Mouse (Mus musculus) small intestine, adult 2 months (tissue): ENCODE measurements around the gene Hoxa1. TPM values are rescaled to one million over a fixed set of nuclear protein-coding genes. Genes with fewer than 3 reads are reported as not detected.

Experiments
- H3K27ac ChIP-seq: fragments of 200-500 bp; 2 replicates; pipeline ENCODE4 v1.5.1; 2012; ENCODE audit warnings: low read depth, low read length, control low read depth, inconsistent platforms; ENCODE audit not compliant: insufficient read depth
- H3K27me3 ChIP-seq: fragments of 200-500 bp; 2 replicates; pipeline ENCODE4 v1.6.1; 2012; ENCODE audit warnings: mild to moderate bottlenecking, moderate library complexity, low read length, inconsistent platforms; ENCODE audit not compliant: control insufficient read depth, insufficient read depth
- H3K36me3 ChIP-seq: fragments of 200-500 bp; 2 replicates; pipeline ENCODE4 v1.6.1; 2012; ENCODE audit warnings: mild to moderate bottlenecking, low read length, control low read depth, inconsistent platforms; ENCODE audit not compliant: control insufficient read depth, insufficient read depth
- H3K4me1 ChIP-seq: fragments of 200-500 bp; 2 replicates; pipeline ENCODE4 v1.6.1; 2012; ENCODE audit warnings: low read length, inconsistent platforms, mixed read lengths; ENCODE audit not compliant: control insufficient read depth, insufficient read depth, insufficient read length
- H3K4me3 ChIP-seq: fragments of 200-500 bp; 2 replicates; pipeline ENCODE4 v1.5.1; 2012; ENCODE audit warnings: low read depth, mild to moderate bottlenecking, control low read depth, inconsistent platforms, low read length, moderate library complexity
- CTCF ChIP-seq: fragments of 200-500 bp; IDR thresholded peaks from 2 replicates; pipeline ENCODE4 v1.5.1; 2012; ENCODE audit warnings: low read depth, mild to moderate bottlenecking, control low read depth, inconsistent platforms, low read length, moderate library complexity, mixed read lengths; ENCODE audit not compliant: insufficient replicate concordance, insufficient read length; ENCODE audit errors: extremely low read depth
- POLR2A ChIP-seq: fragments of 200-500 bp; IDR thresholded peaks from 2 replicates; pipeline ENCODE4 v1.6.1; 2012; ENCODE audit warnings: low read depth, mild to moderate bottlenecking, control low read depth, inconsistent platforms, low read length, moderate library complexity
- WGBS: fragments of 180-500 bp; shearing (Covaris S2); methylation state at CpG from one replicate; pipeline ENCODE4 v1.1.7; 2018; 5-methylcytosine and 5-hydroxymethylcytosine counted together
- polyA plus RNA-seq: library from polyadenylated mRNA; depleted of rRNA; stranded (reverse); fragments of >200 nt; gene quantifications from 2 replicates; pipeline ENCODE4 v1.2.3, GENCODE M21; 2012

Gene Hoxa1
- polyA plus RNA-seq, 1 experiment, result 0.28 TPM

DNA sequence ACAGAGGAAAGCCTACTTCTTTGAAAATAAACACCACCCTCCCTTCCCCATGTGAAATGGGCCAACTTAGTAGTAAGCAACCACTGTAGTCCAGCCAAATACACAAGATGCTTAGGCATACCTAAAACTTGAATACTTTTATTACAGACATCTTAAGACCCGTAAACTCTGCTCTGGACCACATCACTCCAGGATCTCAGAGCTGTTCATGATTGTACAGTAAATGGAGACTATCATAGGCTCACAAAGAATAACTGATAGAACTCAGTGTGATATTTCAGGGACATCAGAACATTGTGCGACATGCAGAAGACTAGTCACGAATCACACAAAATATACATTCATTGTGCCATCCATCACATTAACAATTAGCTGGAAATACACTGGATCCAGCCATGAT is 2.6 kb downstream of the Hoxa1 start:
- TF ChIP-seq POLR2A (no peak), CTCF (no peak)
- 80% methylated on average over 3 of the region's 3 CpGs for WGBS
- Histone ChIP-seq H3K27ac (no peak overlapping the region), H3K36me3 (no peaks in the 10 kb centered on the region), H3K4me3 (no peak overlapping the region), H3K27me3 (peaks cover 39% of the 10 kb centered on the region), H3K4me1 (peaks cover 1% of the 10 kb centered on the region; the same call in 1 of the 2 replicates)

DNA sequence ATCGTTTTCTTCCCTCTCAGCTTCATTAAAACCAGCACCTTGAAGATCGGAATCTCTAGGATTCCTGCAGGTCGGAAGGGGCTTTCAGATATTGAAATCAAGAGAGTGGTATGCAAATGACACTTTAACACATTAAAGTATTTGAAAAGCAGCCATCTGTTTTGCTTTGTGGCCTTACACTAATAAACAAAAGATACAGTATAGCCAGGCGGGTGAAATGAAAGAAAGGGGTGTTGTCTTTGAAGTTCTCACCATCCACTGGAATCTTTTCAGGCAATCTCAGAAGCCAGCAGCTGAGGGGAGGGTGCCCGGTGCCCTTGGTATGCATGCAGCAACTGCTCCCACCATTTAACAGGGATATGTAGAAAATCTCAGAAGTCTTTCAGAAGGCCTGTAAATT is 4.1 kb downstream of the Hoxa1 start:
- TF ChIP-seq CTCF (no peak), POLR2A (no peak)

DNA sequence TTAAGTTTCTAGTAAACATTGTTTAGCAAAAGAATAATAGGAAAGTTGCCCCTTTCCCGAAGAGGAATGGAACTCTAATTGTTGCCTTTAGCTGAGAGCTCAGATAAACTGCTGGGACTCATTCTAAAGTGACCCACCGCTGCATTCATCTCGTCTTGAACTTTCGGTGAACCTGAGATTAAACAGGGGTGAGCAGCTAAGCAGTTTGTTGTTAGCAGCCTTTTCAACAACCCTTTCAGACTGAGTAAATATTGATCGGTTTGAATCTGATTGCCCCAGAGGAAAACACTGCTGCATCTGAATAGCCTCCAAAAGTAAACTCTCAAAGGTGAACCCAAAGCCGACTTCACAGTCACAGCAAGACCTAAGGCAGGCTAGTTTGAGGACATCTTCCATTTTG is 4.8 kb downstream of the Hoxa1 start:
- Histone ChIP-seq H3K36me3 (no peaks in the 10 kb centered on the region), H3K27me3 (peaks cover 27% of the 10 kb centered on the region), H3K4me3 (no peak overlapping the region), H3K27ac (no peak overlapping the region), H3K4me1 (no peaks in the 10 kb centered on the region)
- TF ChIP-seq CTCF (no peak), POLR2A (no peak)
- WGBS, result 32% methylated on average over 6 of the region's 6 CpGs

More for the DNA sequence above, 4.1 kb downstream of the Hoxa1 start:
- 71% methylated on average over 5 of the region's 5 CpGs for whole genome bisulfite sequencing
- H3K4me1 ChIP-seq, result no peaks in the 10 kb centered on the region
- H3K4me3 ChIP-seq, result no peak overlapping the region
- peaks cover 34% of the 10 kb centered on the region for H3K27me3 ChIP-seq
- no peaks in the 10 kb centered on the region for H3K36me3 ChIP-seq
- no peak overlapping the region for H3K27ac ChIP-seq

DNA sequence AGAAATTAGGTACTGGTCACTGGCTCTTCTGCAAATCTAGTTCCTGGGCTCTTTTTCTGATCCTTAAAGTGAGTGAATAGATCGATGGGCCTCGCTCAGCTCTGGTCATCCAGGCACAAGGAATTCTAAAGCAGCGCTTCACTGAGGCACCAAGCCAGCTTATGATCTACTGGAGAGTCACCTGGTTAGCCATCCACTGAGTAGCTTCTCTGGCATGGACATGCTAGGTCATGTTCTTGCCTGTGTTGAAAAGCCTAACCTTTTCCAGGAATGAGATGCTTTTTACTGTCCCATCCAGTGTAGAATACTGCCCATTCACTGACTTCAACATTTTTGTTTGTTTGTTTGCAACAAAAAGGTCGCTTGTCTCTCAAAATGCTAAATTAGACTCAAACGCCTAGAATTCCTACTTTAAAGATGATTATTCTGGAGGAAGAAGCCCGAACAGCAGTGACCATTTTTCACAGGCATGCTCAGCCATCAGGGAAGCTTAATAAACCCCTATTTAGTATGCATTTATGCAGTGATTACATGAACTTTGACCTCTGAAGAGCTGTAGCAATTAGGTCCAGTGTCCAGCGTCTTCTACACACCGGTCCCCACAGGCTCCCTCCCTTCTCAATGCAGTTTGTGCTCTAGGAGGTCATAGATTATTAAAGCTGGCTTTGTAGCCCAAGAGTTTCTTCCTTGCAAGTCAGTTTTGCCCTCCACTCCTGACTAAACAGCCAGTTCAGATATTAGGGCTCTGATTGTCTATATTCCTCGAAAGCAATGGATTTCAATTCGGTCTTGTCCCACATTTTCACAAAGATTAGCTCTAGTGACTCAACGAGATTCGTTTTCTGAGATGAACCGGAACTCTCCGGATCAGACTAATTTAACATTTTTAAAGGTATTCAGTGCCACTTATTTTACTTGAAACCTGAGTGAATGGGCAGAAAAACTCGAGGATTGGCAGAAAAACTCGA is 5.6 kb downstream of the Hoxa1 start:
- 52% methylated on average over 16 of the region's 16 CpGs for WGBS
- Histone ChIP-seq H3K27me3 (peaks cover 20% of the 10 kb centered on the region), H3K27ac (no peak overlapping the region), H3K36me3 (no peaks in the 10 kb centered on the region), H3K4me1 (no peaks in the 10 kb centered on the region), H3K4me3 (no peak overlapping the region)
- TF ChIP-seq POLR2A (no peak), CTCF (no peak)

DNA sequence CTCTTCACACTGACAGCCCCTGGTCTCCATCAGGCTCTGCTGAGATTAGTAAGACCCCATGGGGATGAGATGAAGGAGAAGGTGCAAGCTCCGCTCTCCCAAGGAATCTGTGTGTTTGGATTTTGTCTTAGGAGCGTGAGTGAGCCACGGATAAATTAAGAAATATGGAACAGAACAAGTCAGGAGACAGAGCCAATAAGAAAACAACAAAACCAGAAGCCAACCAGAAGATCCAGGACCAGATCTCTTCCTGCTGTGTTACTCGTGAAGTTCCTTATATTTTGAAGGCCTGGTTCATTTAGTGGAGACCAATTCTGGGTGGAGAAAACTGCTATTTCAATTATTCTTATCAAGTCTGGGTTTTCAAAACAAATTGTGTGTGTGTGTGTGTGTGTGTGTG is 6.5 kb downstream of the Hoxa1 start:
- no peak for TF ChIP-seq CTCF
- TF ChIP-seq POLR2A, result no peak
- H3K27me3 ChIP-seq, result peaks cover 19% of the 10 kb centered on the region
- no peaks in the 10 kb centered on the region for H3K4me1 ChIP-seq
- WGBS, result 57% methylated on average over 4 of the region's 4 CpGs
- H3K36me3 ChIP-seq, result no peaks in the 10 kb centered on the region
- no peak overlapping the region for H3K27ac ChIP-seq
- no peak overlapping the region for H3K4me3 ChIP-seq

DNA sequence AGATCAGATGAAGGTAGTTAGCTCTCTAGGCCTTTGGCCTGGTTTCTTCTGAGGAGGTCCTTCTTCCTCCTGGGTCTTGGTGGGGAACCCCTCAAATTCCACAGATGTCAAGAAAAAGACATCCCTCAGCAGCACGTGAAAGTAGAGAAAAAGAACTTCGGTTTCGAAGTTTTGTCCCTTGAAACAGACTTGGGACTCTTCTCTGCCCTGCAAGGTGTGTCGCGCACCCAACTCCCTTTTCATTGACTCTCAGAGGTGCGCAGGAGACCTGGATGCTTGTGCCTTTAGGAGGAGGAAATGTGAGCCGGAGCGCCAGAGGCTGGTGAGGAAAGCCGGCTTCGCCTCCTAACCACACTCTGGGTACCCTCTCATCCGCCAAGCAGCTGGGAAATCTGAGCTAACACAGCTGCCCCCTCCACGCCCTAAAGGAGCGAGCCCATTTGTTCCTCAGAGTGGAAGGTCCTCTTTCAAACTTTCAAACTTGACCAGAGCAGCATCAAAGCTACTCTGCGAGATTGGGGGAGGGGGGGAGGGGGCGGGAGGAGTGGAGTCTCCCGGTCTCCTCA is 7.6 kb downstream of the Hoxa1 start:
- no peak overlapping the region for H3K4me3 ChIP-seq
- H3K36me3 ChIP-seq, result no peaks in the 10 kb centered on the region
- H3K27me3 ChIP-seq, result peaks cover 19% of the 10 kb centered on the region
- WGBS, result 40% methylated on average over 16 of the region's 16 CpGs
- no peaks in the 10 kb centered on the region for H3K4me1 ChIP-seq
- no peak overlapping the region for H3K27ac ChIP-seq
- TF ChIP-seq CTCF, result no peak
- TF ChIP-seq POLR2A, result no peak

DNA sequence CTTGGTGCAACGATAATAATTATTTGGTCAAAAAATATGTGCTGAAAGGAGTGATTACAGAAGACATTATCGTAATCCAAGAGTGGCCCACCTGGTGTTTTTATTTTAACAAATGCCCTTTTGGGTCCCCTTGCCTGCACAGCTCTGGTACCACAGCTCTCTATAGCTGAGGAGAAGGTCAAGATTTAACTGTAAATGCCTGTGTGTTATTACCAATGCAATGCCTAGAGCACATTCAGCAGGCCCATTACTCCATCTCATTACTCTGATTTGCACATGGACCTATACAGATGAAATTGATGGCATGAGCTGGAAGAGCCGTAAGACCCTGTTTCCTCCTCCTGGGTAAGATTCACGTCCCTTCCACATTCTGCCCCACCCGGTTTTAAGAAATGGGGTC is 19.0 kb downstream of the Hoxa1 start:
- TF ChIP-seq CTCF (no peak), POLR2A (no peak)
- WGBS, result 87% methylated on average over 5 of the region's 5 CpGs
- Histone ChIP-seq H3K36me3 (no peaks in the 10 kb centered on the region), H3K27me3 (no peaks in the 10 kb centered on the region), H3K4me3 (no peak overlapping the region), H3K27ac (no peak overlapping the region), H3K4me1 (peaks cover 2% of the 10 kb centered on the region; the same call in 1 of the 2 replicates)
